Mouse (Mus musculus) frontal cortex, postnatal 36 days (tissue): Measurements from ENCODE around the gene Jrkl.

Source experiments
- DNase-seq, 2 experiments: peaks; one replicate each; pipeline ENCODE4 v3.0.0; 2022; ENCODE audit warnings: low spot score in 2 of 2

Jrkl gene

GRCm38 (mm10) chr9:13245481-13245880 is at the start of gene Jrkl:
TSS of gene Jrkl (minus strand) at chr9:13245829.
- DNase-seq = peak; percentile 26 to 33

GRCm38 (mm10) chr9:13287482-13287881 is 41.9 kb upstream of the Jrkl start:
- DNase-seq = no peak

- no peak for DNase-seq
Measured at GRCm38 (mm10) chr9:13273219-13273618, 27.6 kb upstream of the Jrkl start.

GRCm38 (mm10) chr9:13260980-13261379 is 15.4 kb upstream of the Jrkl start:
- DNase-seq = no peak

- no peak for DNase-seq
Measured at GRCm38 (mm10) chr9:13258173-13258572, 12.5 kb upstream of the Jrkl start.

- DNase-seq = no peak
Measured at GRCm38 (mm10) chr9:13256726-13257125, 11.1 kb upstream of the Jrkl start.

- DNase-seq = no peak
Measured at GRCm38 (mm10) chr9:13251251-13251650, 5.6 kb upstream of the Jrkl start.

GRCm38 (mm10) chr9:13248104-13248503 is 2.5 kb upstream of the Jrkl start:
- DNase-seq = no peak

GRCm38 (mm10) chr9:13246815-13247638 is 1.4 kb upstream of the Jrkl start, which contains the start of gene Ccdc82:
TSS of gene Ccdc82 (plus strand) at chr9:13246955.
- DNase-seq = peak; percentile 58 to 73

- no peak for DNase-seq
Measured at GRCm38 (mm10) chr9:13242321-13242720, 3.3 kb downstream of the Jrkl start.

GRCm38 (mm10) chr9:13231545-13232216 is 13.9 kb downstream of the Jrkl start:
- DNase-seq = peak in 1 of 2 experiments; percentile 29

- no peak for DNase-seq
Measured at GRCm38 (mm10) chr9:13230553-13230952, 15.1 kb downstream of the Jrkl start.

GRCm38 (mm10) chr9:13225872-13226271 is 19.8 kb downstream of the Jrkl start:
- no peak for DNase-seq

- DNase-seq = no peak
Measured at GRCm38 (mm10) chr9:13206369-13206768, 39.3 kb downstream of the Jrkl start.

GRCm38 (mm10) chr9:13203681-13204080 is 41.9 kb downstream of the Jrkl start:
- DNase-seq = no peak

- DNase-seq = no peak
Measured at GRCm38 (mm10) chr9:13203109-13203508, 42.5 kb downstream of the Jrkl start.

GRCm38 (mm10) chr9:13200079-13200478 is 45.5 kb downstream of the Jrkl start:
- DNase-seq = no peak

GRCm38 (mm10) chr9:13195762-13196161 is 49.9 kb downstream of the Jrkl start:
- DNase-seq = peak; percentile 9 to 30

GRCm38 (mm10) chr9:13195268-13195667 is 50.4 kb downstream of the Jrkl start:
- DNase-seq = peak in 1 of 2 experiments; percentile 41

GRCm38 (mm10) chr9:13194619-13195018 is 51.0 kb downstream of the Jrkl start:
- no peak for DNase-seq
